Mouse (Mus musculus) heart, embryonic 15.5 days (tissue): ENCODE results near the gene Odf3. TPM values are rescaled to one million over a fixed set of nuclear protein-coding genes. Genes with fewer than 3 reads are reported as not detected.

ENCODE experiments used
- ATAC-seq: fragments of 200-750 bp; cut with Nextera tagmentation; replicated peaks from 2 replicates; pipeline ENCODE4 v1.8.0; 2017; ENCODE audit warnings: low read depth, moderate TSS enrichment; ENCODE audit not compliant: insufficient number of reproducible peaks, insufficient read depth, low FRiP score
- H3K27ac ChIP-seq: fragments of 300-500 bp; sonication (generic); 2 replicates; pipeline ENCODE4 v1.5.1; 2015; ENCODE audit warnings: mild to moderate bottlenecking, inconsistent platforms
- H3K27me3 ChIP-seq: fragments of 300-500 bp; sonication (generic); 2 replicates; pipeline ENCODE4 v1.6.1; 2015; ENCODE audit warnings: inconsistent platforms
- H3K36me3 ChIP-seq: fragments of 300-500 bp; sonication (generic); 2 replicates; pipeline ENCODE4 v1.6.1; 2015; ENCODE audit warnings: mild to moderate bottlenecking, inconsistent platforms
- H3K4me1 ChIP-seq: fragments of 300-500 bp; sonication (generic); replicated peaks from 2 replicates; pipeline ENCODE4 v1.6.1; 2015; ENCODE audit warnings: inconsistent platforms
- H3K4me2 ChIP-seq: fragments of 300-500 bp; sonication (generic); 2 replicates; pipeline ENCODE4 v1.6.1; 2015; ENCODE audit warnings: inconsistent platforms, mild to moderate bottlenecking, moderate library complexity
- H3K4me3 ChIP-seq: fragments of 300-500 bp; sonication (generic); 2 replicates; pipeline ENCODE4 v1.5.1; 2015; ENCODE audit warnings: mild to moderate bottlenecking, inconsistent platforms
- H3K9ac ChIP-seq: fragments of 300-500 bp; sonication (generic); 2 replicates; pipeline ENCODE4 v1.6.1; 2015; ENCODE audit warnings: mild to moderate bottlenecking, inconsistent platforms
- H3K9me3 ChIP-seq: fragments of 300-500 bp; sonication (generic); replicated peaks from 2 replicates; pipeline ENCODE4 v1.6.1; 2016; ENCODE audit warnings: inconsistent platforms
- WGBS: fragments of 180-500 bp; shearing (Covaris S2); methylation state at CpG from one replicate; pipeline ENCODE4 v1.1.7; 2015; ENCODE audit warnings: mixed read lengths; 5-methylcytosine and 5-hydroxymethylcytosine counted together
- polyA plus RNA-seq: library from polyadenylated mRNA; unstranded; fragments of >200 nt; fragmentation: Nextera tagmentation; extraction: Ambion mirVana; gene quantifications from 2 replicates; pipeline ENCODE4 v1.2.1, GENCODE M21; 2015

Odf3 gene
- polyA plus RNA-seq, 1 experiment from 2014 or later = not detected

- peak overlapping the region; percentile 95; the same call in 1 of the 2 replicates for H3K9ac ChIP-seq
- peak overlapping the region; percentile 97 for H3K4me3 ChIP-seq
Observed at GRCm38 (mm10) chr7:140858746-140859145, 11.1 kb downstream of the Odf3 start.

GRCm38 (mm10) chr7:140859997-140860396 is 12.4 kb downstream of the Odf3 start:
- Histone ChIP-seq H3K27me3 (no peaks in the 10 kb centered on the region), H3K27ac (no peak overlapping the region), H3K4me2 (no peak overlapping the region), H3K36me3 (peaks cover 58% of the 10 kb centered on the region), H3K9ac (no peak overlapping the region), H3K4me3 (no peak overlapping the region), H3K9me3 (no peaks in the 10 kb centered on the region), H3K4me1 (peaks cover 27% of the 10 kb centered on the region)
- 75% methylated on average over 6 of the region's 6 CpGs for WGBS
- ATAC-seq = no peak

More at GRCm38 (mm10) chr7:140858746-140859145, 11.1 kb downstream of the Odf3 start:
- ATAC-seq = no peak
- H3K9me3 ChIP-seq = no peaks in the 10 kb centered on the region
- H3K27ac ChIP-seq = no peak overlapping the region
- H3K4me2 ChIP-seq = peak overlapping the region; percentile 95
- WGBS = 90% methylated on average over 8 of the region's 8 CpGs
- no peaks in the 10 kb centered on the region for H3K27me3 ChIP-seq
- H3K4me1 ChIP-seq = peaks cover 32% of the 10 kb centered on the region
- peaks cover 55% of the 10 kb centered on the region for H3K36me3 ChIP-seq

- H3K27ac ChIP-seq = no peak overlapping the region
- H3K36me3 ChIP-seq = peaks cover 62% of the 10 kb centered on the region
- H3K9me3 ChIP-seq = no peaks in the 10 kb centered on the region
Observed at GRCm38 (mm10) chr7:140860728-140861127, 13.1 kb downstream of the Odf3 start.

GRCm38 (mm10) chr7:140864761-140865160 is 17.2 kb downstream of the Odf3 start:
- WGBS = 89% methylated on average over 12 of the region's 12 CpGs
- no peak overlapping the region for H3K27ac ChIP-seq
- H3K4me2 ChIP-seq = no peak overlapping the region
- H3K9ac ChIP-seq = no peak overlapping the region
- H3K9me3 ChIP-seq = no peaks in the 10 kb centered on the region
- H3K4me3 ChIP-seq = no peak overlapping the region
- H3K36me3 ChIP-seq = peaks cover 71% of the 10 kb centered on the region
- no peak for ATAC-seq
- no peaks in the 10 kb centered on the region for H3K4me1 ChIP-seq
- no peaks in the 10 kb centered on the region for H3K27me3 ChIP-seq

More at GRCm38 (mm10) chr7:140860728-140861127, 13.1 kb downstream of the Odf3 start:
- H3K4me3 ChIP-seq = no peak overlapping the region
- H3K4me1 ChIP-seq = peaks cover 20% of the 10 kb centered on the region
- H3K27me3 ChIP-seq = no peaks in the 10 kb centered on the region
- no peak overlapping the region for H3K4me2 ChIP-seq
- no peak for ATAC-seq
- WGBS = 90% methylated on average over 5 of the region's 5 CpGs
- H3K9ac ChIP-seq = no peak overlapping the region

- Histone ChIP-seq H3K36me3 (peaks cover 39% of the 10 kb centered on the region), H3K27ac (no peak overlapping the region), H3K9ac (no peak overlapping the region), H3K4me1 (peaks cover 3% of the 10 kb centered on the region; the same call in 1 of the 2 replicates), H3K9me3 (no peaks in the 10 kb centered on the region), H3K27me3 (no peaks in the 10 kb centered on the region), H3K4me3 (no peak overlapping the region), H3K4me2 (no peak overlapping the region)
- WGBS = 73% methylated on average over 4 of the region's 4 CpGs
- no peak for ATAC-seq
Observed at GRCm38 (mm10) chr7:140874224-140874623, 26.6 kb downstream of the Odf3 start.

GRCm38 (mm10) chr7:140877364-140877763 is 29.8 kb downstream of the Odf3 start:
- H3K4me2 ChIP-seq = no peak overlapping the region
- no peaks in the 10 kb centered on the region for H3K9me3 ChIP-seq
- no peaks in the 10 kb centered on the region for H3K27me3 ChIP-seq
- no peak overlapping the region for H3K27ac ChIP-seq
- no peak for ATAC-seq
- H3K9ac ChIP-seq = no peak overlapping the region
- H3K36me3 ChIP-seq = peaks cover 31% of the 10 kb centered on the region
- 79% methylated on average over 6 of the region's 6 CpGs for WGBS
- H3K4me1 ChIP-seq = peaks cover 16% of the 10 kb centered on the region
- H3K4me3 ChIP-seq = no peak overlapping the region

GRCm38 (mm10) chr7:140879355-140879754 is 31.8 kb downstream of the Odf3 start:
- Histone ChIP-seq H3K27me3 (no peaks in the 10 kb centered on the region), H3K36me3 (peaks cover 32% of the 10 kb centered on the region), H3K9ac (no peak overlapping the region), H3K27ac (no peak overlapping the region), H3K4me2 (0 out of 2 replicates have a peak overlapping the region, but pooled peaks have one; percentile 10), H3K4me1 (peaks cover 25% of the 10 kb centered on the region), H3K4me3 (no peak overlapping the region), H3K9me3 (no peaks in the 10 kb centered on the region)
- ATAC-seq = no peak
- 72% methylated on average over 7 of the region's 7 CpGs for WGBS

GRCm38 (mm10) chr7:140880419-140880818 is 32.8 kb downstream of the Odf3 start:
- 74% methylated on average over 3 of the region's 3 CpGs for WGBS
- 0 out of 2 replicates have a peak overlapping the region, but pooled peaks have one; percentile 37 for H3K9ac ChIP-seq

GRCm38 (mm10) chr7:140880865-140881515 is 33.4 kb downstream of the Odf3 start:
- H3K4me2 ChIP-seq = peak overlapping the region; percentile 87
- peaks cover 25% of the 10 kb centered on the region for H3K4me1 ChIP-seq
- H3K9me3 ChIP-seq = no peaks in the 10 kb centered on the region
- WGBS = 8% methylated on average over 8 of the region's 8 CpGs
- H3K27me3 ChIP-seq = no peaks in the 10 kb centered on the region
- peaks cover 20% of the 10 kb centered on the region for H3K36me3 ChIP-seq
- peak overlapping the region; percentile 94 for H3K9ac ChIP-seq
- no peak for ATAC-seq
- H3K4me3 ChIP-seq = peak overlapping the region; percentile 98
- H3K27ac ChIP-seq = peak overlapping the region; percentile 95

More at GRCm38 (mm10) chr7:140880419-140880818, 32.8 kb downstream of the Odf3 start:
- H3K9me3 ChIP-seq = no peaks in the 10 kb centered on the region
- H3K4me1 ChIP-seq = peaks cover 25% of the 10 kb centered on the region
- H3K27ac ChIP-seq = peak overlapping the region; percentile 95; the same call in 1 of the 2 replicates
- H3K4me3 ChIP-seq = peak overlapping the region; percentile 98
- peaks cover 24% of the 10 kb centered on the region; the same call in 1 of the 2 replicates for H3K36me3 ChIP-seq
- no peaks in the 10 kb centered on the region for H3K27me3 ChIP-seq
- peak overlapping the region; percentile 87 for H3K4me2 ChIP-seq
- ATAC-seq = no peak

- H3K4me3 ChIP-seq = peak within 1 kb of the TSS; percentile 98
- under 1% methylated on average over 58 of the region's 59 CpGs for WGBS
- H3K27ac ChIP-seq = peak within 1 kb of the TSS; percentile 95
- H3K4me2 ChIP-seq = peak within 1 kb of the TSS; percentile 87
- peaks cover 25% of the 10 kb centered on the region for H3K4me1 ChIP-seq
- ATAC-seq = peak; percentile 95
- H3K27me3 ChIP-seq = no peaks in the 10 kb centered on the region
- H3K9ac ChIP-seq = peak within 1 kb of the TSS; percentile 94
- no peaks in the 10 kb centered on the region for H3K9me3 ChIP-seq
- H3K36me3 ChIP-seq = peaks cover 20% of the 10 kb centered on the region
Observed at GRCm38 (mm10) chr7:140881696-140882468, 34.3 kb downstream of the Odf3 start, which contains the start of the genes Psmd13 and Sirt3. Gene Psmd13, plus strand, starts transcription at chr7:140881968. Gene Sirt3, minus strand, starts transcription at chr7:140882309.

- Histone ChIP-seq H3K4me1 (peaks cover 25% of the 10 kb centered on the region), H3K4me3 (peak overlapping the region; percentile 98), H3K36me3 (peaks cover 21% of the 10 kb centered on the region), H3K4me2 (peak overlapping the region; percentile 87), H3K9me3 (no peaks in the 10 kb centered on the region), H3K27ac (peak overlapping the region; percentile 95), H3K27me3 (no peaks in the 10 kb centered on the region), H3K9ac (peak overlapping the region; percentile 94)
- WGBS = under 1% methylated on average over 12 of the region's 12 CpGs
- ATAC-seq = peak; percentile 28
Observed at GRCm38 (mm10) chr7:140882469-140882803, 34.8 kb downstream of the Odf3 start.
